Mouse (Mus musculus) cerebellum, postnatal 10 days (tissue): ENCODE results near the gene Xlr3c.
"Not testable (repeated sequence)": the region's sequence is repeated elsewhere in the genome, so short reads cannot be mapped to it uniquely, and the experiment has no call there.

ENCODE experiments used
- DNase-seq, 2 experiments: peaks; one replicate each; pipeline ENCODE4 v3.0.0; 2021; ENCODE audit warnings: mixed read lengths in 2 of 2

Xlr3c gene

GRCm38 (mm10) chrX:73265270-73265669, at the start of gene Xlr3c:
TSS of gene Xlr3c (minus strand) at chrX:73265390.
- not testable (repeated sequence) for DNase-seq

GRCm38 (mm10) chrX:73312522-73312921, 47.3 kb upstream of the Xlr3c start:
- peak; percentile 51 to 65 for DNase-seq

- not testable (repeated sequence) for DNase-seq
Observed at GRCm38 (mm10) chrX:73295745-73296144, 30.6 kb upstream of the Xlr3c start.

GRCm38 (mm10) chrX:73292876-73293275, 27.7 kb upstream of the Xlr3c start, which contains the start of the genes Xlr5a and Xlr5c:
TSS of gene Xlr5a (minus strand) at chrX:73292976.
TSS of gene Xlr5c (minus strand) at chrX:73292976.
- not testable (repeated sequence) for DNase-seq

GRCm38 (mm10) chrX:73262428-73262827, 2.8 kb downstream of the Xlr3c start:
- not testable (repeated sequence) for DNase-seq

GRCm38 (mm10) chrX:73242821-73243325, 22.3 kb downstream of the Xlr3c start, which contains the start of gene Xlr4c:
TSS of gene Xlr4c (minus strand) at chrX:73243130.
- not testable (repeated sequence) for DNase-seq

- no peak for DNase-seq
Observed at GRCm38 (mm10) chrX:73229288-73229687, 35.9 kb downstream of the Xlr3c start.

GRCm38 (mm10) chrX:73228606-73229214, 36.5 kb downstream of the Xlr3c start:
- DNase-seq: peak; percentile 66 to 71

GRCm38 (mm10) chrX:73227914-73228605, 37.1 kb downstream of the Xlr3c start, which contains the start of gene F8a:
TSS of gene F8a (plus strand) at chrX:73228291.
- peak; percentile 87 to 88 for DNase-seq

- DNase-seq: no peak
Observed at GRCm38 (mm10) chrX:73225365-73225764, 39.8 kb downstream of the Xlr3c start.

GRCm38 (mm10) chrX:73213819-73214564, 51.2 kb downstream of the Xlr3c start, which contains the start of gene Xlr4b:
TSS of gene Xlr4b (plus strand) at chrX:73214333.
- not testable (repeated sequence) for DNase-seq
